Mouse (Mus musculus): Measurements from ENCODE around the gene B4galt2.

The B4galt2 gene

DNA sequence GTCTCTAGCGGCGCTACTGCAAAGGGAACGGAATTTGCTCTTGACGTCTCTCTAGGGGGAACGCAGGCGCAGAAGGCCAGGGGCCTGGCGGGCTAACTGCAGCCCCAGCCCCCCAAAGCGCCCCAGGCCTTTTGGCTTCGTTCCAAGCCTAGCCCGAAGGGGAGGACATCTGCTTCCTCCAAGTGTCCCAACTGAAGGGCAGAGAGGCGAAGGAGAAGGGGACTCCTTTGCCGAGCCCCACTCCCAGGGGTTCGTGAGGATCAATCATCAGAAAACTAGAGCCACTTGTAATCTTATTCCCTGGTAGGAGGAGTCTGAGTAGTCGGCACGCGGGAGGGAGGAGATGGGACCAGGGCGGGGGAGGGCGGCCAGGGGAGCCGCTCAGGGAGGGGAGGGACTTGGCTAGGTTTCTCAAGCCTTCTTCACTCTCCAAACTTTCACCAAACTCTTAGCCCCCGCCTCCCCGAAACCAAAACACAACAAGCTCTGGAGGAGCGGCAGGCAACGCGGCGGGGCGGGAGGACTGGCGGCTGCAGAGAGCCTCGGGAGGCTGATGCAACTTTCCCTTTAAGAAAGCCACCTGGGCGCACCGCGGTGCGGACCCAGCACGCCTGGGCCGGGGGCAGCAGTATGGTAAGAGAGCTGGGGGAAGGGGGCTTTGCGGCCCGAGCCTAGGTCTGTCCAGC, 48.3 kb downstream of the B4galt2 start:
- DNase-seq (ENCODE audit: low spot score in 2 of 2), result peak; percentile 35 to 36

GRCm38 (mm10) chr4:117834457-117834844, 48.8 kb downstream of the B4galt2 start, which contains the start of gene Slc6a9:
Gene Slc6a9 (plus strand): TSS chr4:117834506.
- no peak for DNase-seq (ENCODE audit: low spot score in 2 of 2)

- DNase-seq (ENCODE audit: low spot score in 2 of 2), result no peak
Observed at GRCm38 (mm10) chr4:117831920-117832691, 51.2 kb downstream of the B4galt2 start.

GRCm38 (mm10) chr4:117831499-117831898, 51.8 kb downstream of the B4galt2 start:
- DNase-seq (ENCODE audit: low spot score in 2 of 2), result no peak

DNA sequence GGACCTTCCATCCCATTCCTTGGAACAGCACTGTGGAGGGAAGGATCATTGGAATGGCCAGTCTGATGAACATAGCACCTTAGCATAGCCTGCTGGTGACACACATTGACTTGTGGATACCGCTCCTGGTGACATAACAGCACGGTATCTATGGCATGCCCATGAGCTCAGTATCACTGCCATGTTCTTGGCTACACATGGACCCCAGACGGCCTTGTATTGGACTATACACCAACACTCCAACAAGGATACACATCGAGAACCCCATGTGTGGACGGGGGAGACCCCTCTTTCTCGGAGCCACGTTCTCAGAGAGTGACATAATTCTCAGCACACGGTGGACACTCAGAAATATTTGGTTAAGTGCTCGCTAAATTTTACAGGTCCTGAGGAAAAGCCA, 52.5 kb downstream of the B4galt2 start:
- DNase-seq (ENCODE audit: low spot score in 2 of 2), result no peak

DNA sequence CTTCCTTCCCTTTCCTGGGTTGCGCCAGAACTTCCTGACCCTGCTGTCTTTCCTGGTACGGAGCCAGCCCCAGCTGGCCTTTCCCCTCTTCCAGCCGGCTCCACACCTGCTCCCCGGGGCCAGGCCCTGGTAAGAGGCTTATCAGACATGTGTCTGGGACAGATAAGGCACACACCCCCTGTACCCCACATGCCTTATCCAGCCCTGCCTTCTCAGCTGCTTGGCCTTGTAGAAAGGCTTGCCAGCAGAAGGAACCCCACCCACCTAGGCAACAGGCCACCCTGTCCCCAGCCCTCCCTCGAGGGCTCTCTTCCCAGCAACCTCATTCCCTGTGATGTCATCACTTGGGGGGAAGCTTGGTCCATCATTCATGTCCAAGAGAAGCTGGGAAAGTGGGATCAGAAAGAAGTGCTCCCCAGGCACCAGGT, 53.1 kb downstream of the B4galt2 start:
- DNase-seq (ENCODE audit: low spot score in 2 of 2), result no peak

DNA sequence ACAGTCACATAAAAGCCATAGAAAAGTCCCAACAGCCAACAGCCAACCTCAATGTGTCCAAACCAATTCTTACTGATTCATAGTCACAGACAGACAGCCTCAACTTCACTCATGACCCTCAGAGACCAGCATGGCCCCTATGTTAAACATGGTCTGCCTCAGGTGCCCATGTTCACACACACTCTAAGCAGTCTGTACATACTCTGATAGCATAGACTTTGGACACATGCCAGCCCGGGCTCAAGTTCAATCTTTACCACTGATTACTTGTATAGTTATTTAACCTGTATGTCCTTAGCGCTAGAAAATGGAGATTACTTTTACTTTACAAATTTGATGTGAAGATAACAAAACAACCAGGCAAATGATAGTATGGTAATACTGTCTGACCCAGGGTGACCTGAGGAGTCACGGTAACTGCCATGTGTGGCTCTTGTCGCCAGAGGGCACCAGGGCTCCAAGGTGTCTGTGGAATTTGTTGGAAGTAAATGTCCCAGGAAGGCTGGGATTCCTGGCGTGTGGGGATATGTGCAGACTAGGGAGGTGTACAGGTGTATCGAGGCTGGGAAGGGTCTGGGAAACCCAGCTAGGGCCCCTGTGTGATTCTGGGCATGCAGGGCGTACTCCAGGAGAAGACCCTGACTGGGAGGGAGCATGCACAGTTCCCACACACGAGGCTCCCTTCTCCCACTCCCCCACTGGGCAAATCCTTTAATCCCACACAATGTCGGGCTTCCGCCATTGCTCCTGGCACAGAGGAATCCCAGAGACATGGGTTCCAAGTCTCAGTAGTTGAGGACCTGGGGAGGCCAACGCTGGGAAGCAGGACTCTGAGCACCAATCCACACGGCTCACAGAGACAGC, 53.8 kb downstream of the B4galt2 start:
- DNase-seq (ENCODE audit: low spot score in 2 of 2), result peak; percentile 38

DNA sequence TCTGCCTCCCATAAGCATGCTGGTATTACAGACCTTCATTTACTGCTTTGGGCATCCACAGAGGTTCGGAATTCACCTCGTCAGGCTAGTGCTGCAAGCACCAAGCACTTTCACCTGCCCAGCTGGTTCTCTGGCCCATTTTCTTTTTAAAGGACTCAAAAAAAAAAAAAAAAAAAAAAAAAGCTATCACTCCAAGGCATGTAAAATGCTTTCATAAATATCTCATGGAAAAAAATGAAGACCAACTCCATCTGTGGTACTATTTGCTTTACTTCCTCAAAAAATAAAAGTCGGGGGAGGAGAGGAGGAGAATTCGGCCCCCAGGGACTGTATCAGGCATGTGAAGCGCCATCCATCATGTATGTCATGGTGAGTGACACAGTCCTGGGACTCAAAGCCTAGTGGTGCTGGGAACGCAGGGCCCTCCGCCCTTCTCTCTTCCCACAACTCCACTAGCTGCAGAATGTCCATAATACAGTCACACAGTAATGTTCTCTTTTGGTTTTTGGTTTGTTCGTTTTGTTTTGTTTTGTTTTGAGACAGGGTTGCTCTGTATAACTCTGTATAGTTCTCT, 54.6 kb downstream of the B4galt2 start:
- no peak for DNase-seq (ENCODE audit: low spot score in 2 of 2)

Data from frontal cortex, postnatal 25 days (tissue).